Mouse (Mus musculus): Measurements from ENCODE around the gene Zkscan4. TPM values are rescaled to one million over a fixed set of nuclear protein-coding genes. Genes with fewer than 3 reads are reported as not detected.
A peak's percentile ranks its signal among the peaks of the same experiment; 100 is the strongest.
"Not testable (repeated sequence)": the region's sequence is repeated elsewhere in the genome, so short reads cannot be mapped to it uniquely, and the experiment has no call there.

Zkscan4 gene
- 1 to 10 TPM; 1.2 to 1.6 TPM for total RNA-seq (2021)
- long read RNA-seq, experiment 1, partial matches to known transcripts = 0 of 3 reads
- long read RNA-seq, experiment 1, other reads (novel, unspliced or antisense) = 1 of 3 reads
- long read RNA-seq, experiment 2, partial matches to known transcripts = 0 of 1 reads
- long read RNA-seq, experiment 2, other reads (novel, unspliced or antisense) = 0 of 1 reads

DNA sequence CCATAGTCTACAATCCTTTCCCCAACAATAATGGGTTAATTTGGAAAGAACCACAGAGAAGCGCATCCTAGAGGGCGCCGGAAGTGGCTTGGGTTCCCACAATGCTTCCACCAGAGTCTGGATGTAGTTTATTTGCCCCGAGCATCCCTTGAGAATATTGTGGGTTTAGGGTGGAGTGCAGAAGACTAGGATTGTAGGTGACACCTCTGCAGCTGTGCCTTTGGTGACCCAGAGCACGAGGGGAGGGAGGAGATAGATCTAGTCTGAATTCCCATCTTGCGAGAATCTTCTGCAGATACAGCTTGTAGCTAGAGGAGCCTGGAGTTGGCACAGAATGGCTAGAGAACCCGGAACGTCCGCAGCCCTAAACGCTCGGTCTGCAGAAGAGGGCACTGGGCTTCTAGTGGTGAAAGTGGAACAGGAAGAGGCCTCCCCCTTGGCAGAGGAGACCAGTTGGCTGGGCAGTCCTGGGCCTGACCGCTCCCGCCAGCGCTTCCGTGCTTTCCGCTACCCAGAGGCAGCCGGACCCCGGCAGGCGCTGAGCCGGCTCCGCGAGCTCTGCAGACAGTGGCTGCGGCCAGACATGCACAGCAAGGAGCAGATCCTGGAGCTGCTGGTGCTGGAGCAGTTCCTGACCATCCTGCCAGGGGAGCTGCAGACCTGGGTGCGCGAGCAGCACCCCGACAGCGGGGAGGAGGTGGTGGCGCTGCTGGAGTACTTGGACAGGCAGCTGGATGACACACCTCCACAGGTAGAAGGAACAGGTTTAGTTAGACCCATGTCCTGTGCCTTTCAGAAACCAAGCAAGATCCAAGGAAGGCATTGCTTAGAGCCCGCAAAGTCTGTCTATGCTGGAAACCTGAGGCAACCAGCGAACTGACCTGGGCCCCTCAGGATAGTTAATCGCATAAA lies at the start of gene Zkscan4, which contains the start of gene Gm10065:
Zkscan4 (plus strand) TSS at position 149 of the 912 bp plus-strand sequence.
Gm10065 (minus strand) TSS at position 683 of the 912 bp plus-strand sequence.
- DNase-seq = peak; percentile 45

DNA sequence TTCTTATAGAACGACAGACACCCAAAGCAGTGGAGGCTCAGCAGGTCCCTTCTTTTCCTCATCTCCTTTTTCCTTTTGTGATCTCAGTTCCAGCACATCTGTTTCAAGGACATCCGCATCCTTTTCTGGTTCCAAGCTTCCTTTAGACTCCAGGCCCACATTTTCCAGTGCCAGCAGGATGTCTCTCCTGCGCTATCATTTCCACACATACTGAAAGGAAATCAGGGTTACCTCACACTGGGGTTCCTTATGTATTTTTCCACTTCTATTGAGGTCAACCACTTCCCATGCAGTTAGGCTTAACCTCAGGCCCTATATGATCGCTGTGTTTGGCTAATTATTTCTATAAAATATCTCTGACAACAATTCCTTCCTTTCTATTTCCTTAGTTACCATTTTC lies 43.2 kb upstream of the Zkscan4 start:
- DNase-seq = no peak

DNA sequence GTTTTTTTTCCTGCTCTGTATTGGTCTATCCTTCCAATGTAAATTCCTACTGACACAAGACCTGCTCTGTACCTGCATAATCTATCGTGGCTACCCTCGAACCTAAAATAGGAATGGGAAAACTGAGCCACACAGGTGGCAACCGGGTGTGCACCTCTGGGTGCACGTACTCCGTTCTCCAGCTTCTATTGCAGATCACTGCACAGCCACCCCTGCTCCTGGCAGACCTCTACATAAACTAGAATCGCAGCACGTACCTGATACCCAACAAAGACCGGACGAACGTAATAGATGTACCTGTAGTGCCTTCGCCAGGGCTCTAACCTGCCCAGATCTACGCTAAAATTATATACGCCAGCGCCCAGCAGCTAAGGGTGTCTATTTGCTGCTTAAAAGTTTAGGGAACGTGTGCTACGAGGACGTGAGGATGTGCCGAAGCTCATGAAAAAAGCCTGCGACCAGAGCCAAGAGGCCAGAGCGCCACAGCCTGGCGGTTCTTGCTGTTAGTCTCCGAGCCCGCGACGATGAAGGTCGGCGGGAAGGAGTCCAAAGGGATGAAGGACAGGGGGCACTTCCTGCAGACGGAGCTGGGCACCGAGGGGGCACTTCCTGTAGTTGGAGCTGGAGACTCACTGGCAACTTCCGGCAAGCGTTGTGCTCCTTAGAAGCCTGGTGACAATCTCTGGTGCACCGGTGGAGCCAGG lies 38.1 kb upstream of the Zkscan4 start, which contains the start of gene Pgbd1:
Pgbd1 (minus strand) TSS at position 556 of the 704 bp plus-strand sequence.
- DNase-seq = peak; percentile 41

GRCm38 (mm10) chr13:21441207-21441572 lies 37.5 kb upstream of the Zkscan4 start:
- DNase-seq = no peak

DNA sequence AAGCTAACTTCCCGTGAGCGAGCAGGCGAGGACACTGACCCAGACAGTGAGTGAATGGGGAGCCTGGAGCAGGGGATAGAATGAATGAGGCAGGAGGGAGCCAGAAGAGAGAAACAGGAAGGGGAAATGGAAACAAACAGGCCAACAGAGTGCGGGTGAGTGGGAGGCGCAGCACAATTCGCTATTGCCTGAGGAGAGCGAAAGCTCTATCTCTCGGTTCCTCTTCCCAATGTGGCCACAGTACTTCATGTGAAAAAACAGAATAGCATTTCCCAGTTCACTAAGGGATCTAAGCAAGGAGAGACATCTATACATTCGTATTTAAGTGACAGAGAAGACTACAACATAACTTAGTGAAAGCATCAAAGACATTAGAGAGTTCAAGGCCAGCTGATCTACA lies 31.9 kb upstream of the Zkscan4 start:
- DNase-seq = no peak

DNA sequence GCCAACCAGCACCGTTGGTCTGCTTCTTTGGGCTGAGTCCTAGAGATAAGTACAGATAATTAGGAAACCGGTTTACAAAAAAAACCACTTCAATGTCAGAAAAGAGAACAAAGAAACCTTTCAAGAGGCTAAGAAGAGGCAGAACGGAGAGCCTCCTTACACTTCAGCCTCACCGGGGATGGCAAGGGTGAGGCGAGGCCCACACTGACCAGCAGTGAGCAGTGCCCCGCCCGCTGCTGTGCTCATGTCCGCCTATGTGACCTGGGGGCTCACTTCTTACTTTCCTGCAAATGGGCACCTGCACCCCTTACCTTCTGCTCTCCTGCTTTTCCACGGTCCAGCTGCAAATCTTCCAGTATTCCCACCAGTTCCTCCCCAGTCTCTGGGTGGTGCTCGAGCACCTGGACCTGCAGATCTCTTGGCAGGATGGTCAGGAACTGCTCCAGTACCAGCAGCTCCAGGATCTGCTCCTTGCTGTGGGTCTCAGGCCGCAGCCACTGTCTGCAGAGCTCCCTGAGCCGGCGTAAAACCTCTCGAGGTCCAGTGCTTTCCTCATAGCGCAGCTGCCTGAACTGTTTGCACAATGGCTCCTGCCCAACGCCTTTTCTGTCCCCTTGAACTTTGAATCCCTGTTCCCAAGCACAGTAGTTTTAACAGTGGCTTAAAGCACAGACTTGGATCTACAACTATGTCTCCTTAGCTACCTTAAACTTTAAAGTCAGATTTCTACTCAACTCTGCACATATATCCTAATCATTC lies 30.7 kb upstream of the Zkscan4 start:
- no peak for DNase-seq

DNA sequence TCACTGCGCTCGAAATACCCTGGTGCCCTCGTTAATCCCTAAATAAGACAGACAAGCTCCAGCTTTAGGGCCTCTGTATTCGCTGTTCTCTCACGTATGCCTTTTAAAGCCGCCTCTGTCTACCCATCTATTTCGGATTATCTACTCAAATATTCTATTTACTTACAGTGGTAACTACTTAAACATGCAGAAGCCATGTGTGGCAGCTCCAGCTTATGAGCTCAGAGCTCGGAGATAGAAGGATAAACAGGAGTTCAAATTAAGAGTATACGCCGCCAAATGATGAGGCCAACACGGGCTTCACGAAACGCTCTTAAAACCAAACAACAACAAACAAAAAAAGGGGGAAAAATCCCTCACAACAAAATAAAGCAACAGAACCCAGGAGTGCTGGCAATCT lies 25.7 kb upstream of the Zkscan4 start:
- DNase-seq = no peak

DNA sequence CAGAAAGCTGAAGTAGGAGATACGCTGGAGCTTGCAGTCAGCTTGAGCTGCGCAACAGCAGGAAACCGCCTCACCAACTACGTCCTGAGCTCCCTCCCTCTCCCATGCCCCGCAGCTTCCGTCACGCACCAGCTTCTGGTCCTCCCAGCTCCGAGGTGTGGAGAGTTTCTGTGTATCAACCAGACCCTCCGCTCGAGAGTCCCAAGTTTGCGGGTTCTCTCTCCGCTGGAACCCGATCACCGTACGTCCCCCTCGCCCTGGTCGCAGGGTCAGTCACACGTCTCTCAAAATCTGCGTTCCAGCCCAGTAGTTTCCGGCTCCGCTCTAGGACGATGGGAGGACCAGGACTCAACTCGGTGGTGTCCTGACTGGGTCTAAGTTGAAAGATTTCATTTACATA lies 25.3 kb upstream of the Zkscan4 start, which contains the start of gene Zscan26:
Zscan26 (minus strand) TSS at position 282 of the 400 bp plus-strand sequence.
- peak; percentile 65 for DNase-seq

DNA sequence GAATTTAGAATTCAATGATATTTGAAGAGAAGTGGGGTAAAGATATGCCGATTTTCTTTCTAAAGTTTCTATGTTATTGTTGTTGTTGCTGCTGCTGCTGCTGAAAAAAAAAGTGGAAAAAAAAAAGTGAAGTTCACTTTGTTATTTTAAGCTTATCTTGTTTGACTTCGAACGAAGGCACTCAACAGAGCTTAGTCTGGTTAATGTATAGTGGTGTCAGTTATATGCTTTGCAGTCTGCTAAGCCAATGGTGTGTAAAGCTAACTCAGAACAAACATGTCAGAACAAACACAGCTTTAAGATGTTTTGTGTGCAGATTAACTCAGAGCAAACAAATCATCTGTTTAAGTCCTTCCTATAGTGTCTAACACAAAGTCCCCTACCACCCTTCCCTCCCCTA lies 24.6 kb upstream of the Zkscan4 start:
- no peak for DNase-seq

GRCm38 (mm10) chr13:21456347-21456746 lies 22.4 kb upstream of the Zkscan4 start:
- no peak for DNase-seq

DNA sequence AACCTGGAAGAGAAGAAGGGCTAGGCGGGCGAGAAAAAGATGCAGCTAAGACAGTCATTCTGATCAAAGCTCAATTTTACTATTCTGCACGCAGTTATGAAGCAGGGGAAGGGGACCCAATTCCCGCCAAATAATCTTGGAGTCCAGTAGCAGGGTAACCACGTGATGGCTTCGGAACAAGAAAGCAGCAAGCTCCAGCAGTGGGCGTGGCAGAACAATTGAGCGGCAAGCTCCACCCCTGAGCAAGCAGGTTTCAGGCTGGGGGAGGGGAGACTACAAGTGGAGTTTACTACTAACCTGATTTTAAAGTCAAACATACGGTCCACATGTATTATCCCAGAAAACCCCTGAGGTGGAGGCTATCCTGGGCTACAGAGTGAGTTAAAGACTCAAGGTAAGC lies 16.2 kb upstream of the Zkscan4 start:
- not testable (repeated sequence) for DNase-seq

- DNase-seq = no peak
Measured at GRCm38 (mm10) chr13:21467336-21467735, 11.4 kb upstream of the Zkscan4 start.

DNA sequence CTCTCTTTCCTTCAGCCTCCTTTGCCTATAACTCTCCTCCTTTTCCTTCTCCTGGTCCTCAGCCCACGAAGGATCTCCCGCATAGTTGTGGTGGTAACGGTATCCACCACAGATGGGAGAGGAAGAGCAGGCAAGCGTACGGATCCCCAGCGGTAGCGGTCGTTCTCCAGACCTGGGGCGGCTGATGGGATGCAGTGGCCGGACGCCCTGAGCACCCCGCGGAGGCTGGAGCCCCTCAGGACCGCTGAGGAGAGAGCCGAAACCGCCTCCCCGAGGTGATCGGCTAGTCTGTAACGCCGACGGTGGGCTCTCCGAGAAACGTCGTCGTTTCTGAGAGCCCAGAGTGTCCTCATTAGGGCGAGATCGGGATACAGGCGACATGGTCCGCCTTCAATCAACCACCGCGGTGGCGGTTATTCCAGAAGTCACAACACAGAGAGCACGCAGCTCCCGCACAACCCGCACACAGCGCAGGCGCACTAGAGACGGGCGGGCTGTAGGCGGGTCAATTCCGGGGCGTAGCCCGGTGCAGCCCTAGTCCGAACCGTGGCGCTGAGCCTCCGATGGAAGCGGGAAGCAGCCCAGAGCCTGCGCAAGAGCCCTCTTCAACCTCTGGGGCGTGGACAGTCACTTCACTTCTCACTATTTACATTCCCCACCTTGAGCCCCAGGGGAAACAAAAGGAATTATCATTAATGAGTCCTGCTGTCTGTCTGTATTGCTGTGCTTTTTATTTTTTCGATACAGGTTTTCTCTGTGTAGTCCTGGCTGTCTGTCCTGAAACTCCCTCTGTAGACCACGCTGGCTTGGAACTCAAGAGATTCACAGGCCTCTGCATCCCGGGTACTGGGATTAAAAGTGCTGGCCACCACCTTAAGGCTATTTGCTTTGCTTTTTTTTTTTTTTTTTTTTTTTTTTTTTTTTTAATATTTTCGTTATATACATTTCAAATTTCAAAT lies 10.4 kb upstream of the Zkscan4 start, which contains the start of gene Nkapl:
Nkapl (minus strand) TSS at position 449 of the 959 bp plus-strand sequence.
- DNase-seq = peak; percentile 77

DNA sequence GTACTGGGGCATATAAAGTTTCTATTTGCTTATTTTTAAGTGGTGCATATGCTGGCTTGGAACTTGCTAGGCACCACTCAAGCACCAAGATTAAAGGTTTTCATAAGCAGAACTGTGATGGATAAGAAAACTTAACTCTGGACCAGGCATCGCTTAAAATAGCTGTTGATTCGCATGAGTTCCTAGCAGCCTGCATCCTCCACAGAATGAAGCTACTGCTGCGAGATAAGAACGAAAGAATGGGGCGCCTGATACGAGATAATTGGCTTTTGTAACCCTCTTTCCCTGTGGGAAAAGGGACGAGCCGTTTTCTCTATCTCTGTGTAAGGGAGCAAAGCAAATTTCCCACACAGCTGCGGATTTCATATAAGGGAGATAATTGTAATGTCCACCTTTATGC lies 9.6 kb upstream of the Zkscan4 start:
- no peak for DNase-seq

DNA sequence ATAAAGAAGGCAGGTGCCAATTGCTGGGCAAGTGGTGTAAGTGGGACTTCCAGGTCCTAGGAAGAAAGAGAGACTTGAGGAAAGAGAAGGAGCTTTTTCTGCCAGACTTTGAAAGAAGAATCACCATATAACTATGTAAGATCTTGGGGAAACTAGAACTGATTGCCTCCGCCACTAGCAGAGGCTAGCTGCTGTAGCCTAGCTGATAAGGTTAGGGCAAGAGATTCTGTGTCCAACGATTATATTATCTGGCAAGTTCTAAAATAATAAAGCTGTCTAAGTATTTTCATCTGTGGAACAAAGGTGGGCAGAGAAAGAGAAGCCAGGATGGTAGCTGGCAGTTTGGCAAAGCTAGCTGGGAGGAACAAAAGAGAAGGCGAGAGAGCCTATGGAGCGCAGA lies 6.3 kb upstream of the Zkscan4 start:
- DNase-seq = no peak

DNA sequence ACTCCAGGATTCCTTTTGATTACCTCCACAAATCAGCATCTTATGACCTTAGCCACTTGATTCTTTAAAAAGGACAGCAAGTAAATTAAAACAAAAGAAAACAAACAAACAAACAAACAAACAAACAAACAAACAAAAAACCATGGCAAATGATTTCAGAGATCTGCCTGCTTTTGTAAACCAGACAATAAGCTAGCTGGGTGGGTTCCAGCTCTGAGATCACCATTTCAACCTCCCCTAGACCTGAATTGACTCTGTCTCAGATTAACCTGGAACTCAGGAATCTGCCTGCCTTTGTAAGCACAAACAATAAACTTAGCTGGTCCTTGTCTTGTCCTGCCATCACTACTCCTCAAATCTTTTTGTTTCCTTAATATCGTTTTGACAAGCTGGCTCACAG lies 8.2 kb downstream of the Zkscan4 start:
- DNase-seq = no peak

DNA sequence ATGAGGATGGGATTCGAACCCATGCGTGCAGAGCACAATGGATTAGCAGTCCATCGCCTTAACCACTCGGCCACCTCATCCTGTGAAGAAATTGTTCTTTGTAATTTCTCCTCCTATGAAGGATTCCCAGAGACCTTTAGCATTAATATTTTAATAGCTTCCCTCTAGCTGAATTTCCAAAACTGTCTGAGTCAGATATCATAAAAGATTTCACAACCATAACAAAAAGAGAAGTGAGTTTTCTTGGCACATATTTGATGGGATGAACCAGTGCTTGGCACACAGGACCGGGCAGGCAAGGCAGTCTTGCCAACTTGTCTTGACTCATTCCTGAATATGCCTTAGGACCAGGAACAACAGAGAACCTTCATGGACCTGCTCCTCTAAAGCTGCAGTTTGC lies 14.1 kb downstream of the Zkscan4 start:
- DNase-seq = no peak

GRCm38 (mm10) chr13:21495080-21495479 lies 16.4 kb downstream of the Zkscan4 start, which contains the start of gene AK157302:
TSS of gene AK157302 (plus strand) at chr13:21495223.
- DNase-seq = no peak

- not testable (repeated sequence) for DNase-seq
Measured at GRCm38 (mm10) chr13:21501182-21501581, 22.5 kb downstream of the Zkscan4 start, which contains the start of gene Gm11273. TSS of gene Gm11273 (minus strand) at chr13:21501418.

- DNase-seq = no peak
Measured at GRCm38 (mm10) chr13:21502296-21502695, 23.6 kb downstream of the Zkscan4 start.
